ENCODE assay signal across 8 mouse cellular contexts in the genomic region with DNA sequence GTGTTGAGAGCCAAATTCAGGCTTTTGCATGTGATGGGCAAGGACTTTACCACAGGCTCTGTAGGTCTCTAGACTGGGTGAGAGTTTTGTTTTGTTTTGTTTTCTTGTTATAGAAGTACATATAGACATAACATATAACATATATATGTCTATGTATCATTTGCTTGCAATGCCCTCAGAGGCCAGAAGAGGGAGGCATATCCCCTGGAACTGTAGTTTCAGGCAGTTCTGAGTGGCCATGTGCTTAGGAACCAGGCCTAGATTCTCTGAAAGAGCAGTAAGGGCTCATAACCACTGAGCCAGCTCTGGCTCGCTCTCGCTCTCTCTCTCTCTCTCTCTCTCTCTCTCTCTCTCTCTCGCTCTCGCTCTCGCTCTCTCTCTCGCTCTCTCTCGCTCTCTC. TPM values are rescaled to one million over a fixed set of nuclear protein-coding genes. Genes with fewer than 3 reads are reported as not detected.
DNase-seq lines count a peak whose midpoint lies in the region; ATAC-seq and TF ChIP-seq lines count a peak whose summit lies in the region.

No protein-coding gene starts in this region.

- WGBS in liver, embryonic 11.5 days, result 91% methylated on average over 7 of the region's 7 CpGs

- no peak for TF ChIP-seq POLR2A in testis, adult 2 months (IDR thresholded peaks at IDR 0.05; ENCODE audit: control insufficient read depth, low read depth, low read length)

- peaks cover 4% of the 10 kb centered on the region for H3K4me1 ChIP-seq in testis, adult 2 months (ENCODE audit: control insufficient read depth, insufficient read depth, low read length)
- H3K4me1 ChIP-seq in liver, embryonic 11.5 days (replicated peaks; ENCODE audit: control insufficient read depth, insufficient read depth, low read length), result no peaks in the 10 kb centered on the region

- no peak overlapping the region for H3K4me3 ChIP-seq in testis, adult 2 months (ENCODE audit: control insufficient read depth, low read depth, low read length)
- no peak overlapping the region for H3K4me3 ChIP-seq in liver, embryonic 11.5 days (ENCODE audit: low read depth, low read length)

- H3K4me2 ChIP-seq in liver, embryonic 11.5 days, result no peak overlapping the region

- peak; percentile 80 for ATAC-seq in common myeloid progenitor, adult 5-6 weeks (replicated peaks; ENCODE audit: low read depth, poor library complexity, severe bottlenecking)
- peak; percentile 46 for ATAC-seq in liver, embryonic 11.5 days (replicated peaks; ENCODE audit: low FRiP score)

- H3K27ac ChIP-seq in testis, adult 2 months (ENCODE audit: control insufficient read depth, insufficient read depth, low read depth, low read length), result no peak overlapping the region
- H3K27ac ChIP-seq in liver, embryonic 11.5 days (ENCODE audit: low read depth, low read length), result no peak overlapping the region

- peak; percentile 39 for DNase-seq in gastrocnemius, postnatal 10 days
- no peak for DNase-seq in gastrocnemius, adult 18-20 months (ENCODE audit: low spot score)
- no peak for DNase-seq in testis, postnatal 14 days (ENCODE audit: low spot score)
- DNase-seq in liver, embryonic 11.5 days (ENCODE audit: low spot score), result peak; percentile 58
- DNase-seq in spleen, postnatal 36 days (ENCODE audit: low spot score in 2 of 2), result peak; percentile 19 to 33
- DNase-seq in cerebellum, adult 9-11 months, result no peak

- TF ChIP-seq CTCF in testis, adult 2 months (IDR thresholded peaks at IDR 0.05; ENCODE audit: control insufficient read depth, insufficient read depth, insufficient replicate concordance, low read depth, low read length), result peak; percentile 31; the same call in 1 of the 2 replicates

- H3K27me3 ChIP-seq in testis, adult 2 months (ENCODE audit: control insufficient read depth, insufficient read depth, low read length), result no peaks in the 10 kb centered on the region
- no peaks in the 10 kb centered on the region for H3K27me3 ChIP-seq in liver, embryonic 11.5 days (replicated peaks; ENCODE audit: control insufficient read depth, insufficient read depth, low read length)

- no peak overlapping the region for H3K9ac ChIP-seq in liver, embryonic 11.5 days (ENCODE audit: low read depth, low read length)

- no peaks in the 10 kb centered on the region for H3K9me3 ChIP-seq in liver, embryonic 11.5 days (ENCODE audit: control insufficient read depth, low read length)

- H3K36me3 ChIP-seq in testis, adult 2 months (ENCODE audit: control insufficient read depth, insufficient read depth, low read length), result no peaks in the 10 kb centered on the region
- H3K36me3 ChIP-seq in liver, embryonic 11.5 days (ENCODE audit: control insufficient read depth, insufficient read depth, low read length), result no peaks in the 10 kb centered on the region; the same call in 1 of the 2 replicates

RNA-seq across cellular contexts. Expression of gene Tmppe, which starts 17.3 kb away (rescaled TPM):
- 1 to 10 TPM; 3.0 to 4.2 TPM for total RNA-seq in gastrocnemius, postnatal 10 days (2021)
- total RNA-seq in gastrocnemius, adult 18-20 months (2021), result 1 to 10 TPM; 1.3 TPM
- 1.2 TPM in 2 replicates for polyA plus RNA-seq in testis, adult 2 months (2012; rRNA removed)
- 4.7 and 6.4 TPM in 2 replicates for total RNA-seq in common myeloid progenitor, adult 5-6 weeks (2017)
- polyA plus RNA-seq in liver, embryonic 11.5 days (2014; fragmentation: Nextera tagmentation; extraction: Ambion mirVana), result 5.3 and 5.7 TPM in 2 replicates

RNA-seq across cellular contexts. Expression of gene Glb1, which starts 17.3 kb away (rescaled TPM):
- 10 to 100 TPM; 13.2 to 18.9 TPM for total RNA-seq in gastrocnemius, postnatal 10 days (2021)
- 1 to 10 TPM; 2.8 to 3.5 TPM for total RNA-seq in gastrocnemius, adult 18-20 months (2021)
- polyA plus RNA-seq in testis, adult 2 months (2012; rRNA removed), result 18.0 and 19.5 TPM in 2 replicates
- total RNA-seq in common myeloid progenitor, adult 5-6 weeks (2017), result 29.5 and 30.6 TPM in 2 replicates
- polyA plus RNA-seq in liver, embryonic 11.5 days (2014; fragmentation: Nextera tagmentation; extraction: Ambion mirVana), result 26.4 and 28.8 TPM in 2 replicates

RNA-seq across cellular contexts. Expression of gene Crtap, which starts 27.7 kb away (rescaled TPM):
- total RNA-seq in gastrocnemius, postnatal 10 days (2021), result 10 to 100 TPM; 68.2 to 81.9 TPM
- 1 to 10 TPM; 7.1 to 8.0 TPM for total RNA-seq in gastrocnemius, adult 18-20 months (2021)
- polyA plus RNA-seq in testis, adult 2 months (2012; rRNA removed), result 29.7 and 35.2 TPM in 2 replicates
- 31.3 and 36.8 TPM in 2 replicates for total RNA-seq in common myeloid progenitor, adult 5-6 weeks (2017)
- polyA plus RNA-seq in liver, embryonic 11.5 days (2014; fragmentation: Nextera tagmentation; extraction: Ambion mirVana), result 45.7 and 46.8 TPM in 2 replicates

Comparison
In these comparisons a context has a peak if more than half of its experiments do, and no peak if none do; other contexts are left out.
1. DNase-seq: peak in gastrocnemius, postnatal 10 days (single experiment), liver, embryonic 11.5 days (single experiment) and spleen, postnatal 36 days (2 of 2); none in gastrocnemius, adult 18-20 months (single experiment), testis, postnatal 14 days (single experiment) and cerebellum, adult 9-11 months (single experiment).